Mouse (Mus musculus) embryonic facial prominence, embryonic 12.5 days (tissue): ENCODE results near the gene Ap2b1. TPM values are rescaled to one million over a fixed set of nuclear protein-coding genes. Genes with fewer than 3 reads are reported as not detected.

Experiments used
- ATAC-seq: fragments of 200-750 bp; cut with Nextera tagmentation; 2 replicates; pipeline ENCODE4 v1.8.0; 2017; ENCODE audit not compliant: insufficient number of reproducible peaks, insufficient read depth, low FRiP score, low TSS enrichment
- H3K27ac ChIP-seq: fragments of 300-500 bp; sonication (generic); 2 replicates; pipeline ENCODE4 v1.5.1; 2016; ENCODE audit warnings: mild to moderate bottlenecking
- H3K27me3 ChIP-seq: fragments of 300-500 bp; sonication (generic); 2 replicates; pipeline ENCODE4 v1.6.1; 2016; ENCODE audit warnings: mild to moderate bottlenecking, moderate library complexity
- H3K36me3 ChIP-seq: fragments of 300-500 bp; sonication (generic); 2 replicates; pipeline ENCODE4 v1.6.1; 2016; ENCODE audit warnings: mild to moderate bottlenecking
- H3K4me1 ChIP-seq: fragments of 300-500 bp; sonication (generic); 2 replicates; pipeline ENCODE4 v1.6.1; 2016
- H3K4me2 ChIP-seq: fragments of 300-500 bp; sonication (generic); replicated peaks from 2 replicates; pipeline ENCODE4 v1.6.1; 2016; ENCODE audit warnings: mild to moderate bottlenecking, moderate library complexity
- H3K4me3 ChIP-seq: fragments of 300-500 bp; sonication (generic); 2 replicates; pipeline ENCODE4 v1.5.1; 2016; ENCODE audit warnings: mild to moderate bottlenecking
- H3K9ac ChIP-seq: fragments of 300-500 bp; sonication (generic); 2 replicates; pipeline ENCODE4 v1.6.1; 2016; ENCODE audit warnings: mild to moderate bottlenecking, moderate library complexity
- H3K9me3 ChIP-seq: fragments of 300-500 bp; sonication (generic); 2 replicates; pipeline ENCODE4 v1.6.1; 2016; ENCODE audit warnings: mild to moderate bottlenecking, moderate library complexity
- WGBS: fragments of 180-500 bp; shearing (Covaris S2); methylation state at CpG from one replicate; pipeline ENCODE4 v1.1.7; 2016; 5-methylcytosine and 5-hydroxymethylcytosine counted together
- polyA plus RNA-seq: library from polyadenylated mRNA; unstranded; fragments of >200 nt; fragmentation: Nextera tagmentation; extraction: Ambion mirVana; gene quantifications from 2 replicates; pipeline ENCODE4 v1.2.1, GENCODE M21; 2016

The Ap2b1 gene
- polyA plus RNA-seq, 1 experiment from 2014 or later, result 67.9 TPM

GRCm38 (mm10) chr11:83285627-83286026 lies 13.2 kb upstream of the Ap2b1 start:
- Histone ChIP-seq H3K4me2 (no peak overlapping the region), H3K9ac (no peak overlapping the region), H3K27ac (no peak overlapping the region), H3K9me3 (no peaks in the 10 kb centered on the region), H3K4me3 (no peak overlapping the region), H3K36me3 (no peaks in the 10 kb centered on the region), H3K27me3 (no peaks in the 10 kb centered on the region), H3K4me1 (no peaks in the 10 kb centered on the region)
- 93% methylated on average over 4 of the region's 4 CpGs for WGBS
- ATAC-seq, result no peak

GRCm38 (mm10) chr11:83286566-83286965 lies 12.3 kb upstream of the Ap2b1 start, which contains the start of gene Slfn14:
Gene Slfn14, minus strand, starts transcription at chr11:83286726.
- no peak within 1 kb of the TSS for H3K4me2 ChIP-seq
- no peak for ATAC-seq
- 60% methylated on average over 1 of the region's 1 CpGs for WGBS
- no peak within 1 kb of the TSS for H3K9ac ChIP-seq
- H3K36me3 ChIP-seq, result no peaks in the 10 kb centered on the region
- H3K4me3 ChIP-seq, result no peak within 1 kb of the TSS
- no peak within 1 kb of the TSS for H3K27ac ChIP-seq
- H3K4me1 ChIP-seq, result no peaks in the 10 kb centered on the region
- H3K27me3 ChIP-seq, result no peaks in the 10 kb centered on the region
- H3K9me3 ChIP-seq, result no peaks in the 10 kb centered on the region

- Histone ChIP-seq H3K9me3 (no peaks in the 10 kb centered on the region), H3K9ac (no peak overlapping the region), H3K36me3 (no peaks in the 10 kb centered on the region), H3K27ac (no peak overlapping the region), H3K4me1 (peaks cover 9% of the 10 kb centered on the region), H3K4me3 (no peak overlapping the region), H3K4me2 (no peak overlapping the region), H3K27me3 (no peaks in the 10 kb centered on the region)
- no peak for ATAC-seq
- WGBS, result 91% methylated on average over 5 of the region's 5 CpGs
Observed at GRCm38 (mm10) chr11:83289036-83289435, 9.8 kb upstream of the Ap2b1 start.

GRCm38 (mm10) chr11:83289633-83290032 lies 9.2 kb upstream of the Ap2b1 start:
- 73% methylated on average over 2 of the region's 2 CpGs for WGBS
- no peak for ATAC-seq
- no peak overlapping the region for H3K4me2 ChIP-seq
- no peak overlapping the region for H3K27ac ChIP-seq
- H3K9me3 ChIP-seq, result no peaks in the 10 kb centered on the region
- no peaks in the 10 kb centered on the region for H3K27me3 ChIP-seq
- no peak overlapping the region for H3K9ac ChIP-seq
- H3K36me3 ChIP-seq, result no peaks in the 10 kb centered on the region
- no peak overlapping the region for H3K4me3 ChIP-seq
- peaks cover 9% of the 10 kb centered on the region for H3K4me1 ChIP-seq

- Histone ChIP-seq H3K4me2 (peak overlapping the region; percentile 91), H3K27ac (peak overlapping the region; percentile 82), H3K4me3 (peak overlapping the region; percentile 63), H3K9me3 (no peaks in the 10 kb centered on the region), H3K9ac (peak overlapping the region; percentile 75), H3K36me3 (peaks cover 16% of the 10 kb centered on the region), H3K4me1 (peaks cover 9% of the 10 kb centered on the region), H3K27me3 (no peaks in the 10 kb centered on the region)
- WGBS, result under 1% methylated on average over 38 of the region's 38 CpGs
- ATAC-seq, result peak; percentile 98
Observed at GRCm38 (mm10) chr11:83291375-83292250, 7.2 kb upstream of the Ap2b1 start.

- WGBS, result 2% methylated on average over 5 of the region's 5 CpGs
- H3K27me3 ChIP-seq, result no peaks in the 10 kb centered on the region
- no peak for ATAC-seq
- no peaks in the 10 kb centered on the region for H3K9me3 ChIP-seq
- peak overlapping the region; percentile 75 for H3K9ac ChIP-seq
- H3K4me2 ChIP-seq, result peak overlapping the region; percentile 91
- no peak overlapping the region for H3K27ac ChIP-seq
- peaks cover 23% of the 10 kb centered on the region for H3K36me3 ChIP-seq
- H3K4me1 ChIP-seq, result peaks cover 9% of the 10 kb centered on the region
- H3K4me3 ChIP-seq, result peak overlapping the region; percentile 63
Observed at GRCm38 (mm10) chr11:83292251-83292587, 6.6 kb upstream of the Ap2b1 start.

GRCm38 (mm10) chr11:83293182-83293581 lies 5.6 kb upstream of the Ap2b1 start:
- Histone ChIP-seq H3K27me3 (no peaks in the 10 kb centered on the region), H3K36me3 (peaks cover 24% of the 10 kb centered on the region), H3K9ac (peak overlapping the region; percentile 75), H3K4me1 (peaks cover 18% of the 10 kb centered on the region), H3K4me2 (peak overlapping the region; percentile 91), H3K4me3 (peak overlapping the region; percentile 63), H3K27ac (no peak overlapping the region), H3K9me3 (no peaks in the 10 kb centered on the region)
- ATAC-seq, result no peak
- 96% methylated on average over 1 of the region's 1 CpGs for WGBS

- no peak overlapping the region for H3K4me3 ChIP-seq
- H3K27ac ChIP-seq, result no peak overlapping the region
- no peaks in the 10 kb centered on the region for H3K9me3 ChIP-seq
- 94% methylated on average over 2 of the region's 2 CpGs for WGBS
- H3K36me3 ChIP-seq, result peaks cover 24% of the 10 kb centered on the region
- H3K27me3 ChIP-seq, result no peaks in the 10 kb centered on the region
- no peak overlapping the region for H3K4me2 ChIP-seq
- H3K9ac ChIP-seq, result no peak overlapping the region
- H3K4me1 ChIP-seq, result peaks cover 19% of the 10 kb centered on the region
- no peak for ATAC-seq
Observed at GRCm38 (mm10) chr11:83294133-83294532, 4.7 kb upstream of the Ap2b1 start.

- H3K4me3 ChIP-seq, result peak overlapping the region; percentile 78
- 78% methylated on average over 6 of the region's 6 CpGs for WGBS
Observed at GRCm38 (mm10) chr11:83297816-83298215, 1.0 kb upstream of the Ap2b1 start.

GRCm38 (mm10) chr11:83299724-83300123 lies 900 bp downstream of the Ap2b1 start:
- Histone ChIP-seq H3K27ac (no peak overlapping the region), H3K36me3 (peaks cover 24% of the 10 kb centered on the region), H3K9ac (no peak overlapping the region), H3K27me3 (no peaks in the 10 kb centered on the region), H3K4me1 (peaks cover 21% of the 10 kb centered on the region), H3K4me2 (no peak overlapping the region), H3K4me3 (no peak overlapping the region), H3K9me3 (no peaks in the 10 kb centered on the region)
- 90% methylated on average over 9 of the region's 9 CpGs for WGBS
- no peak for ATAC-seq

More at GRCm38 (mm10) chr11:83297816-83298215, 1.0 kb upstream of the Ap2b1 start:
- peaks cover 24% of the 10 kb centered on the region for H3K36me3 ChIP-seq
- H3K4me2 ChIP-seq, result peak overlapping the region; percentile 76
- H3K9me3 ChIP-seq, result no peaks in the 10 kb centered on the region
- no peak overlapping the region for H3K27ac ChIP-seq
- H3K27me3 ChIP-seq, result no peaks in the 10 kb centered on the region
- peaks cover 16% of the 10 kb centered on the region for H3K4me1 ChIP-seq
- no peak overlapping the region for H3K9ac ChIP-seq
- no peak for ATAC-seq

- H3K9ac ChIP-seq, result no peak overlapping the region
- peaks cover 9% of the 10 kb centered on the region; the same call in 1 of the 2 replicates for H3K36me3 ChIP-seq
- no peaks in the 10 kb centered on the region for H3K27me3 ChIP-seq
- no peak for ATAC-seq
- no peak overlapping the region for H3K4me3 ChIP-seq
- no peaks in the 10 kb centered on the region for H3K9me3 ChIP-seq
- H3K4me1 ChIP-seq, result peaks cover 21% of the 10 kb centered on the region
- H3K4me2 ChIP-seq, result no peak overlapping the region
- H3K27ac ChIP-seq, result no peak overlapping the region
- 68% methylated on average over 2 of the region's 2 CpGs for WGBS
Observed at GRCm38 (mm10) chr11:83301431-83301831, 2.6 kb downstream of the Ap2b1 start.

GRCm38 (mm10) chr11:83302124-83302523 lies 3.3 kb downstream of the Ap2b1 start:
- peaks cover 21% of the 10 kb centered on the region for H3K4me1 ChIP-seq
- H3K4me3 ChIP-seq, result peak overlapping the region; percentile 89
- peak overlapping the region; percentile 94 for H3K27ac ChIP-seq
- no peaks in the 10 kb centered on the region for H3K9me3 ChIP-seq
- peak overlapping the region; percentile 69 for H3K4me2 ChIP-seq
- H3K9ac ChIP-seq, result peak overlapping the region; percentile 84
- no peak for ATAC-seq
- no peaks in the 10 kb centered on the region for H3K27me3 ChIP-seq
- 0 out of 2 replicates have a peak, but pooled peaks cover 2% of the 10 kb centered on the region for H3K36me3 ChIP-seq
- WGBS, result 7% methylated on average over 10 of the region's 10 CpGs
